ENCODE assay signal across 7 mouse cellular contexts in the genomic region with DNA sequence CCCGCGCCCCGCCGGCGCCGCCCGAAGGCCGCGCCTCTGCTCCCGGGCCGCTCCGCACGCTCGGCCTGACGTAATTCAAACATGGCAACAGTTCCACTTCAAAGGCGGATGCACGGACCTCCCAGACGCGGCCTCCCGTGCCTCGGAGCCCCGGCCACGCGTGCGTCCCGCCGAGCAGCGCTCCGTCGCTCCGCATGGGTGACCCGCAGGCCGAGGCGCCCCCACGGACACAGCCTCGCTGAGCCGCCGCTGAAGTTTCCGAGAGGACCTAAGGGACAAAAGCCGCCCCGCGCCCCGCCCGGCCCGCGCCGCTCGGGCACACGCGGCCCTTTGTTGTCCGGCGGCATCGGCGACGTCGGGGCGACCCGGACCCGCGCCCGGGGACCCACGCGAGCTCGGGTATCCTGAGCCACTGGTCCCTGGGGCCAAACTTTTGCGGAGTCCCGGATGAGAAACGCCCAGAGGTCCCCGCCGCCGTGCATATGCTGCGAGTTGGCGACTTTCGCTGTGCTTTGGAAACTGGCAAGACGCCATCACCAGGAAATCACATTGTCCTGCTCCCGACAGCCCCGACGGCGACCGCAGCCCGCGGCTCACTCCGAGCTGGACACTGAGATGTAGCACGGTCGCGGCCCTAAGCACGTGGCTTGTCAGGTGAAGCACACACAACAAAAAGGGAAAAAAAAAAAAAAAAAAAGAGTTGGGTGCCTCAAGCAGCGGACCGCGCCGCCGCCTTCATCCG. TPM values are rescaled to one million over a fixed set of nuclear protein-coding genes. Genes with fewer than 3 reads are reported as not detected.
DNase-seq lines count a peak whose midpoint lies in the region; ATAC-seq lines count a peak whose summit lies in the region.

No protein-coding gene starts in this region.

- peak; percentile 80 for DNase-seq in ZHBTc4 (ENCODE audit: low read depth, low spot score)
- DNase-seq in cerebellum, postnatal 14 days, result peak; percentile 56 to 66
- DNase-seq in gastrocnemius, adult 18-20 months (ENCODE audit: low spot score), result peak; percentile 37
- peak; percentile 11 to 16 for DNase-seq in left cerebral cortex, postnatal 14 days (ENCODE audit: low spot score in 2 of 2)
- DNase-seq in right cerebral cortex, postnatal 14 days, result peak; percentile 35

- intact Hi-C loops in left cerebral cortex, postnatal 14 days (cut with DNase I), result loop anchor here (5.0 to 10.0 kb wide), 2 partner anchors 160 to 177 kb away; a partner anchor contains a TSS

- no peaks in the 10 kb centered on the region for H3K27me3 ChIP-seq in hindbrain, embryonic 15.5 days

- peaks cover 10% of the 10 kb centered on the region; the same call in 1 of the 2 replicates for H3K4me1 ChIP-seq in hindbrain, embryonic 15.5 days (replicated peaks)

- H3K9ac ChIP-seq in hindbrain, embryonic 15.5 days, result peak overlapping the region; percentile 54

- H3K27ac ChIP-seq in hindbrain, embryonic 15.5 days (replicated peaks), result peak overlapping the region; percentile 74

- under 1% methylated on average over 84 of the region's 92 CpGs for WGBS in hindbrain, embryonic 15.5 days

- peak; percentile 66 for ATAC-seq in hindbrain, embryonic 15.5 days (ENCODE audit: low FRiP score, low read depth)
- peak; percentile 38 for ATAC-seq in megakaryocyte progenitor cell, adult 5-6 weeks (replicated peaks; ENCODE audit: poor library complexity)

- no peaks in the 10 kb centered on the region for H3K9me3 ChIP-seq in hindbrain, embryonic 15.5 days

- peak overlapping the region; percentile 71 for H3K4me2 ChIP-seq in hindbrain, embryonic 15.5 days

- H3K4me3 ChIP-seq in hindbrain, embryonic 15.5 days, result peak overlapping the region; percentile 54

- no peaks in the 10 kb centered on the region for H3K36me3 ChIP-seq in hindbrain, embryonic 15.5 days

RNA-seq across cellular contexts. Expression of a gene that starts 1.3 kb away (rescaled TPM):
- total RNA-seq in gastrocnemius, adult 18-20 months (2021), result under 1 TPM; 0.62 to 0.91 TPM
- polyA plus RNA-seq in hindbrain, embryonic 15.5 days (2015; fragmentation: Nextera tagmentation; extraction: Ambion mirVana), result 44.4 and 51.8 TPM in 2 replicates
- total RNA-seq in left cerebral cortex, postnatal 14 days (2021), result 1 to 10 TPM; 2.3 to 4.3 TPM
- total RNA-seq in megakaryocyte progenitor cell, adult 5-6 weeks (2015), result 43.3 and 43.6 TPM in 2 replicates
- 97.8 and 122 TPM in 2 replicates for total RNA-seq in megakaryocyte progenitor cell, adult 5-6 weeks (2017)

RNA-seq across cellular contexts. Expression of a gene that starts 48.9 kb away (rescaled TPM):
- total RNA-seq in gastrocnemius, adult 18-20 months (2021), result 1 to 10 TPM; 2.5 to 3.2 TPM
- polyA plus RNA-seq in hindbrain, embryonic 15.5 days (2015; fragmentation: Nextera tagmentation; extraction: Ambion mirVana), result 10.3 and 10.5 TPM in 2 replicates
- 1 to 10 TPM; 6.6 to 7.1 TPM for total RNA-seq in left cerebral cortex, postnatal 14 days (2021)
- total RNA-seq in megakaryocyte progenitor cell, adult 5-6 weeks (2015), result 4.0 and 6.0 TPM in 2 replicates
- total RNA-seq in megakaryocyte progenitor cell, adult 5-6 weeks (2017), result 4.9 and 8.8 TPM in 2 replicates

Comparison
In these comparisons a context has a peak if more than half of its experiments do, and no peak if none do; other contexts are left out.
1. Peak in every context shown above with its lines: DNase-seq, ATAC-seq, H3K4me3 ChIP-seq and H3K27ac ChIP-seq.
2. DNase-seq: peak in every context shown above with its lines; median percentile 80 in ZHBTc4; 61 in cerebellum, postnatal 14 days; 37 in gastrocnemius, adult 18-20 months; 35 in right cerebral cortex, postnatal 14 days; 14 in left cerebral cortex, postnatal 14 days.
3. RNA of a gene that starts 1.3 kb away (total RNA-seq): 43.3 to 122 TPM in megakaryocyte progenitor cell, adult 5-6 weeks; 2.3 to 4.3 TPM in left cerebral cortex, postnatal 14 days and 0.62 to 0.91 TPM in gastrocnemius, adult 18-20 months; every median in the first group is over 4 times any median in the second.